Mouse (Mus musculus) liver, postnatal 0 days (tissue): ENCODE data around the gene Tex46.

Experiments
- CTCF ChIP-seq: sonication (generic); IDR thresholded peaks from 2 replicates; pipeline ENCODE4 v1.5.1; 2016; ENCODE audit warnings: antibody characterized with exemption, low read depth
- EP300 ChIP-seq: IDR thresholded peaks from 2 replicates; pipeline ENCODE4 v1.6.1; 2016; ENCODE audit warnings: antibody characterized with exemption, low read depth, mild to moderate bottlenecking

DNA sequence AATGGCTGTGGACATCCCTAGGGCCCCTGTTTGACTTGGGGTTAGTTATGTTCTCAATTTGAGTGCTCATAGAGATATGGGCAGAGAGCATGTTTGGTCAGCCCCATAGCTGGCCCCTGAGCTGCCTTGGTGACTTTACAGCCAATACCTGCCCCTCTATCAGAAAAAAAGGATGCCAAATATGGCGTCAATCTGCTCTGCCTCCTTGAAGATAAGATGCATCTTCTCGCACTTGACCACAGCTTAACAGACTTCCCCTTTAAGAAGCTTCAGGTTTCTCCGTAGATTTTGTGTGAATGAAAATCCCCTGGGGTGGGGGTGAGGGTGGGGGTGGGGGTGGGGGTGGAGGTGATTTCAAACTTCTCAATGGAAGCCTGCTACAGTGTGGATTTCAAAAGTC, 47.7 kb downstream of the Tex46 start:
- TF ChIP-seq CTCF: no peak
- no peak for TF ChIP-seq EP300
